Mouse (Mus musculus) thymus, adult 2 months (tissue): ENCODE results near the gene Gpc1. TPM values are rescaled to one million over a fixed set of nuclear protein-coding genes. Genes with fewer than 3 reads are reported as not detected.
A peak's percentile ranks its signal among the peaks of the same experiment; 100 is the strongest.

Experiments used
- DNase-seq: peaks from one replicate; pipeline ENCODE4 v3.0.0; 2021
- H3K27ac ChIP-seq: fragments of 200-500 bp; 2 replicates; pipeline ENCODE4 v1.5.1; 2012; ENCODE audit warnings: low read length, control low read depth; ENCODE audit not compliant: control insufficient read depth, insufficient read depth
- H3K27me3 ChIP-seq: fragments of 200-500 bp; 2 replicates; pipeline ENCODE4 v1.6.1; 2012; ENCODE audit warnings: mild to moderate bottlenecking, low read length, moderate library complexity, mixed read lengths; ENCODE audit not compliant: control insufficient read depth, insufficient read depth
- H3K36me3 ChIP-seq: fragments of 200-500 bp; 2 replicates; pipeline ENCODE4 v1.6.1; 2012; ENCODE audit warnings: mild to moderate bottlenecking, low read length, moderate library complexity; ENCODE audit not compliant: control insufficient read depth, insufficient read depth
- H3K4me1 ChIP-seq: fragments of 200-500 bp; replicated peaks from 2 replicates; pipeline ENCODE4 v1.6.1; 2012; ENCODE audit warnings: low read length; ENCODE audit not compliant: control insufficient read depth, insufficient read depth
- H3K4me3 ChIP-seq: fragments of 200-500 bp; 2 replicates; pipeline ENCODE4 v1.5.1; 2012; ENCODE audit warnings: mild to moderate bottlenecking, low read length, control low read depth, moderate library complexity; ENCODE audit not compliant: control insufficient read depth, insufficient read depth
- CTCF ChIP-seq: fragments of 200-500 bp; IDR thresholded peaks from 2 replicates; pipeline ENCODE4 v1.5.1; 2012; ENCODE audit warnings: mild to moderate bottlenecking, control low read depth, low read length, moderate library complexity, borderline replicate concordance; ENCODE audit not compliant: control insufficient read depth, poor library complexity, insufficient read depth; ENCODE audit errors: extremely low read depth
- POLR2A ChIP-seq: fragments of 200-500 bp; IDR thresholded peaks from 2 replicates; pipeline ENCODE4 v1.6.1; 2012; ENCODE audit warnings: mild to moderate bottlenecking, low read length, control low read depth, moderate library complexity; ENCODE audit not compliant: control insufficient read depth, poor library complexity, insufficient read depth; ENCODE audit errors: extremely low read depth
- WGBS: fragments of 180-500 bp; shearing (Covaris S2); methylation state at CpG from one replicate; pipeline ENCODE4 v1.1.7; 2018; 5-methylcytosine and 5-hydroxymethylcytosine counted together
- polyA plus RNA-seq: library from polyadenylated mRNA; depleted of rRNA; stranded (reverse); fragments of >200 nt; gene quantifications from 2 replicates; pipeline ENCODE4 v1.2.3, GENCODE M21; 2012

The Gpc1 gene
- polyA plus RNA-seq, 1 experiment, result 72.5 TPM

- no peak for DNase-seq
- WGBS, result 41% methylated on average over 2 of the region's 2 CpGs
- Histone ChIP-seq H3K36me3 (no peaks in the 10 kb centered on the region), H3K4me1 (no peaks in the 10 kb centered on the region), H3K27me3 (no peaks in the 10 kb centered on the region; the same call in 1 of the 2 replicates), H3K4me3 (no peak overlapping the region), H3K27ac (no peak overlapping the region)
- TF ChIP-seq POLR2A (no peak), CTCF (no peak)
These were observed 25.6 kb upstream of the Gpc1 start for GRCm38 (mm10) chr1:92805836-92806235.

GRCm38 (mm10) chr1:92806720-92807119 lies 24.7 kb upstream of the Gpc1 start:
- no peaks in the 10 kb centered on the region for H3K4me1 ChIP-seq
- DNase-seq, result no peak
- no peak for TF ChIP-seq CTCF
- TF ChIP-seq POLR2A, result no peak
- no peak overlapping the region for H3K4me3 ChIP-seq
- no peaks in the 10 kb centered on the region for H3K36me3 ChIP-seq
- no peak overlapping the region for H3K27ac ChIP-seq
- 78% methylated on average over 3 of the region's 3 CpGs for WGBS
- no peaks in the 10 kb centered on the region; the same call in 1 of the 2 replicates for H3K27me3 ChIP-seq

DNA sequence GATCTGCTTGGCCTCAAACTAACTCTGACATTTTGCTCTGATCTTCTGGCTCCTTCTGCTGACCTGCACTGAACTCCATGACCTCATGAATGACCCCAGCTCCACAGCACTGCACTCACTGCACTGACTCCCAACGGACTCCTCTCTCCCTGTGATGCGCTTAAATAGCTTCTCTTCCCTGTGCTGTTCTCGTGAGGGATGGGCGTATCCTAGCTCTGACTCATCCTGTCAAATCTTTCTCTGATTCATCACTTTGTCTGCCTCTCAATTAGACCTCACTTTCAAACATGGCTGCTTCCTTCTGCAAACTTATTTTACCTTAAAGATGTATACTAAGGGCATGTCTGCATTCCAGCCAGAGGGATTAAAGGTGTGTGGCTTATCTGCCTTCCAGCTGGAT lies 21.8 kb upstream of the Gpc1 start:
- 94% methylated on average over 4 of the region's 4 CpGs for WGBS
- no peaks in the 10 kb centered on the region for H3K4me1 ChIP-seq
- H3K36me3 ChIP-seq, result no peaks in the 10 kb centered on the region
- H3K4me3 ChIP-seq, result no peak overlapping the region
- TF ChIP-seq POLR2A (no peak), CTCF (no peak)
- DNase-seq, result no peak
- no peak overlapping the region for H3K27ac ChIP-seq
- H3K27me3 ChIP-seq, result no peaks in the 10 kb centered on the region; the same call in 1 of the 2 replicates

DNA sequence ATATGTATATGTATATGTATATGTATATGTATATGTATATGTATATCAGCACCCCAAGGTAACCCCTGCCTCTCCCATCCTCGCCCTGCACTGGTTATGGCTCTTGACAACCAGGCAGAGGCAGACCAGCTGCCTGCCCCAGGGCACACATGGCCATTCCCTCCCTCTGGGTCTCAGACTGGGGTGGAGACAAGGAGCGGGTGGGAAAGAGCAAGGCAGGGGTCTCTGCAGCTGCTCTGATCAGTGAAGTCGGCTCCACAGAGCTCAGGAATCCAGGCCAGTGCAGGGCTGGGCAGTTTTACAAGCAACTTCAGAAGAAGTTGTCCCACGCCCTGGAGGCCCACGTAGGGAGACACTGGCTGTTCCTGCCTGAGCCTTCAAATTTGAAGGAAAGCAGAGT lies 17.1 kb upstream of the Gpc1 start:
- Histone ChIP-seq H3K4me1 (no peaks in the 10 kb centered on the region), H3K27me3 (no peaks in the 10 kb centered on the region), H3K4me3 (no peak overlapping the region), H3K36me3 (no peaks in the 10 kb centered on the region), H3K27ac (no peak overlapping the region)
- no peak for TF ChIP-seq CTCF
- TF ChIP-seq POLR2A, result no peak
- no peak for DNase-seq
- WGBS, result 88% methylated on average over 5 of the region's 5 CpGs

- 89% methylated on average over 9 of the region's 9 CpGs for WGBS
- no peak for DNase-seq
- H3K27me3 ChIP-seq, result no peaks in the 10 kb centered on the region
- H3K27ac ChIP-seq, result no peak overlapping the region
- H3K36me3 ChIP-seq, result no peaks in the 10 kb centered on the region
- TF ChIP-seq CTCF, result no peak
- no peak for TF ChIP-seq POLR2A
- H3K4me3 ChIP-seq, result no peak overlapping the region
- H3K4me1 ChIP-seq, result no peaks in the 10 kb centered on the region
These were observed 16.3 kb upstream of the Gpc1 start for GRCm38 (mm10) chr1:92815100-92815499.

DNA sequence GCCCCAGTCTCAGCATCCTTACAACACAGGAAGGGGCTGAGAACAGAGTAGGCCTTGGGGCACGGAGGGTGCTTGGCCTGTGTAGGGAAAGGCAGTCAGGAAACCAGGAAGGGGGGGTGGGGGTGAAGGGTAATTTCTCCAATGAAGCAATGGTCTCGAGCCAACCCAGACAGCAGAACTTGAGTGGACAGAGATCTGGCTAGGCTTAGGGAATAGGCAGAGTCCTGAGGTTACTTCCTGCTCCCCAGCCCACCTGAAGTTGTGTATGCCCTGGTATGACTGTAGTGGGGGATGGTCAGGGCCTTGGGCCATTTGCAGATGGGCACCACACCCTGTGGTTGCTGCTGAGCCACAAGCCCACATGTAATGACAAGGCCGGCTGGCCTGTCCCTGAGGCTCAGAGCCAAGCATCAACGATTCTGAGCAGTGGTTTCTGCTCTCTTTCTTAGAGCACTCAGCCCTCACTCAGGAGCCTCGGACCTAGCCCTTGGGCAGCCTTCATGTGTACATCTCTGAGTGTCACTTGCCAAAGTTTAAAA lies 15.6 kb upstream of the Gpc1 start:
- H3K36me3 ChIP-seq, result no peaks in the 10 kb centered on the region
- no peak overlapping the region for H3K27ac ChIP-seq
- WGBS, result 62% methylated on average over 5 of the region's 5 CpGs
- H3K4me3 ChIP-seq, result no peak overlapping the region
- TF ChIP-seq POLR2A, result no peak
- no peak for TF ChIP-seq CTCF
- DNase-seq, result no peak
- no peaks in the 10 kb centered on the region for H3K4me1 ChIP-seq
- H3K27me3 ChIP-seq, result no peaks in the 10 kb centered on the region

GRCm38 (mm10) chr1:92830626-92831187 lies 738 bp upstream of the Gpc1 start:
- TF ChIP-seq CTCF (no peak), POLR2A (no peak)

More at GRCm38 (mm10) chr1:92830626-92831187, 738 bp upstream of the Gpc1 start:
- no peak for DNase-seq
- Histone ChIP-seq H3K4me1 (peaks cover 20% of the 10 kb centered on the region), H3K36me3 (no peaks in the 10 kb centered on the region), H3K27ac (no peak overlapping the region), H3K27me3 (peaks cover 8% of the 10 kb centered on the region; the same call in 1 of the 2 replicates), H3K4me3 (peak overlapping the region; percentile 16; the same call in 1 of the 2 replicates)
- WGBS, result 17% methylated on average over 13 of the region's 13 CpGs
